Mouse (Mus musculus) MEL (cell line): Measurements from ENCODE around the gene Ltbp2. TPM values are rescaled to one million over a fixed set of nuclear protein-coding genes. Genes with fewer than 3 reads are reported as not detected.

Source experiments
- DNase-seq: peaks from one replicate; pipeline ENCODE4 v3.0.0; 2011; ENCODE audit warnings: low read depth, low spot score
- H3K27ac ChIP-seq: 2 replicates; pipeline ENCODE4 v1.5.1; 2012; ENCODE audit warnings: low read depth, mild to moderate bottlenecking, control low read depth, low read length, moderate library complexity; ENCODE audit not compliant: control insufficient read depth
- H3K27me3 ChIP-seq, 2 experiments: fragments of 150-350 bp in 1 of 2; sonication (generic) in 1 of 2; 2 replicates each; pipeline ENCODE4 v1.6.1; 2012; ENCODE audit warnings: low read length in 2 of 2, mild to moderate bottlenecking in 2 of 2, improper control_type of control experiment in 1 of 2, moderate library complexity in 1 of 2; ENCODE audit not compliant: insufficient read depth in 2 of 2, control insufficient read depth in 1 of 2
- H3K36me3 ChIP-seq, 2 experiments: 2 replicates each; pipeline ENCODE4 v1.6.1; 2012 to 2014; ENCODE audit warnings: low read length in 2 of 2, improper control_type of control experiment in 1 of 2, inconsistent platforms in 1 of 2, mild to moderate bottlenecking in 1 of 2; ENCODE audit not compliant: insufficient read depth in 2 of 2, control insufficient read depth in 1 of 2
- H3K4me1 ChIP-seq, 2 experiments: fragments of 150-350 bp in 1 of 2; sonication (generic) in 1 of 2; 2 replicates each; pipeline ENCODE4 v1.6.1; 2012; ENCODE audit warnings: low read length in 2 of 2, improper control_type of control experiment in 1 of 2, mild to moderate bottlenecking in 1 of 2; ENCODE audit not compliant: insufficient read depth in 2 of 2, control insufficient read depth in 1 of 2
- H3K4me3 ChIP-seq, 2 experiments: fragments of 150-350 bp in 1 of 2; sonication (generic) in 1 of 2; 2 replicates each; pipeline ENCODE4 v1.5.1; 2012; ENCODE audit warnings: low read depth in 2 of 2, low read length in 2 of 2, mild to moderate bottlenecking in 2 of 2, moderate library complexity in 2 of 2, control low read depth in 1 of 2, improper control_type of control experiment in 1 of 2; ENCODE audit not compliant: control insufficient read depth in 1 of 2, insufficient read depth in 1 of 2
- H3K79me2 ChIP-seq: 2 replicates; pipeline ENCODE4 v1.6.1; 2012; ENCODE audit warnings: mild to moderate bottlenecking, low read length, moderate library complexity; ENCODE audit not compliant: control insufficient read depth, poor library complexity, insufficient read depth
- H3K9ac ChIP-seq: 2 replicates; pipeline ENCODE4 v1.6.1; 2012; ENCODE audit warnings: low read depth, mild to moderate bottlenecking, control low read depth, low read length, moderate library complexity; ENCODE audit not compliant: control insufficient read depth, poor library complexity, severe bottlenecking
- H3K9me3 ChIP-seq: fragments of 150-350 bp; sonication (generic); replicated peaks from 2 replicates; pipeline ENCODE4 v1.6.1; 2012; ENCODE audit warnings: mild to moderate bottlenecking, low read length, improper control_type of control experiment, moderate library complexity; ENCODE audit not compliant: insufficient read depth
- BHLHE40 ChIP-seq: IDR thresholded peaks from 2 replicates; pipeline ENCODE4 v1.6.1; 2012; ENCODE audit warnings: low read depth, mild to moderate bottlenecking, inconsistent platforms, low read length, improper control_type of control experiment, borderline replicate concordance
- CHD1 ChIP-seq: IDR thresholded peaks from 2 replicates; pipeline ENCODE4 v1.6.1; 2012; ENCODE audit warnings: low read depth, mild to moderate bottlenecking, inconsistent platforms, low read length, improper control_type of control experiment
- CHD2 ChIP-seq: IDR thresholded peaks from 2 replicates; pipeline ENCODE4 v1.6.1; 2011; ENCODE audit warnings: low read length, improper control_type of control experiment
- E2F4 ChIP-seq: IDR thresholded peaks from 2 replicates; pipeline ENCODE4 v1.6.1; 2011; ENCODE audit warnings: low read depth, low read length, improper control_type of control experiment, borderline replicate concordance
- EP300 ChIP-seq, 2 experiments: IDR thresholded peaks; 2 replicates each; pipeline ENCODE4 v1.6.1; 2011; ENCODE audit warnings: improper control_type of control experiment in 2 of 2, low read length in 2 of 2, low read depth in 1 of 2, mild to moderate bottlenecking in 1 of 2
- ETS1 ChIP-seq: IDR thresholded peaks from 2 replicates; pipeline ENCODE4 v1.6.1; 2012; ENCODE audit warnings: low read depth, mild to moderate bottlenecking, inconsistent platforms, low read length, improper control_type of control experiment, moderate library complexity
- GABPA ChIP-seq: IDR thresholded peaks from 2 replicates; pipeline ENCODE4 v1.6.1; 2012; ENCODE audit warnings: low read depth, mild to moderate bottlenecking, inconsistent platforms, low read length, improper control_type of control experiment, moderate library complexity
- GATA1 ChIP-seq: IDR thresholded peaks from 2 replicates; pipeline ENCODE4 v1.6.1; 2011; ENCODE audit warnings: low read depth, low read length, improper control_type of control experiment
- JUND ChIP-seq: IDR thresholded peaks from 2 replicates; pipeline ENCODE4 v1.6.1; 2011; ENCODE audit warnings: low read depth, mild to moderate bottlenecking, improper control_type of control experiment, low read length
- MAX ChIP-seq: IDR thresholded peaks from 2 replicates; pipeline ENCODE4 v1.6.1; 2011; ENCODE audit warnings: low read length, improper control_type of control experiment
- MEF2A ChIP-seq: IDR thresholded peaks from 2 replicates; pipeline ENCODE4 v1.6.1; 2014; ENCODE audit warnings: low read depth, mild to moderate bottlenecking, inconsistent platforms, low read length, improper control_type of control experiment; ENCODE audit not compliant: poor library complexity, insufficient replicate concordance, severe bottlenecking; ENCODE audit errors: extremely low read depth
- MXI1 ChIP-seq: IDR thresholded peaks from 2 replicates; pipeline ENCODE4 v1.6.1; 2011; ENCODE audit warnings: mild to moderate bottlenecking, low read depth, low read length, improper control_type of control experiment
- MYB ChIP-seq: IDR thresholded peaks from 2 replicates; pipeline ENCODE4 v1.6.1; 2011; ENCODE audit warnings: mild to moderate bottlenecking, low read depth, low read length, improper control_type of control experiment
- MYC ChIP-seq: IDR thresholded peaks from 2 replicates; pipeline ENCODE4 v1.6.1; 2011; ENCODE audit warnings: low read depth, mild to moderate bottlenecking, low read length, improper control_type of control experiment, moderate library complexity
- NELFE ChIP-seq: IDR thresholded peaks from 2 replicates; pipeline ENCODE4 v1.6.1; 2011; ENCODE audit warnings: low read depth, low read length, improper control_type of control experiment
- POLR2AphosphoS2 ChIP-seq: IDR thresholded peaks from 2 replicates; pipeline ENCODE4 v1.6.1; 2011; ENCODE audit warnings: low read length, improper control_type of control experiment
- RCOR1 ChIP-seq: IDR thresholded peaks from 2 replicates; pipeline ENCODE4 v1.6.1; 2012; ENCODE audit warnings: low read depth, mild to moderate bottlenecking, inconsistent platforms, low read length, improper control_type of control experiment
- SIN3A ChIP-seq: IDR thresholded peaks from 2 replicates; pipeline ENCODE4 v1.6.1; 2012; ENCODE audit warnings: low read length, improper control_type of control experiment, inconsistent platforms
- TBP ChIP-seq: IDR thresholded peaks from 2 replicates; pipeline ENCODE4 v1.8.0; 2011; ENCODE audit warnings: low read depth, low read length, improper control_type of control experiment
- TCF12 ChIP-seq: IDR thresholded peaks from 2 replicates; pipeline ENCODE4 v1.6.1; 2014; ENCODE audit warnings: low read depth, mild to moderate bottlenecking, inconsistent platforms, low read length, improper control_type of control experiment, moderate library complexity
- UBTF ChIP-seq: IDR thresholded peaks from 2 replicates; pipeline ENCODE4 v1.6.1; 2012; ENCODE audit warnings: low read depth, mild to moderate bottlenecking, inconsistent platforms, low read length, improper control_type of control experiment, moderate library complexity, borderline replicate concordance; ENCODE audit not compliant: insufficient read depth
- USF2 ChIP-seq, 2 experiments: IDR thresholded peaks; 2 replicates each; pipeline ENCODE4 v1.6.1; 2011 to 2012; ENCODE audit warnings: improper control_type of control experiment in 2 of 2, low read length in 2 of 2, borderline replicate concordance in 1 of 2, inconsistent platforms in 1 of 2, low read depth in 1 of 2, mild to moderate bottlenecking in 1 of 2; ENCODE audit not compliant: insufficient read depth in 1 of 2
- ZC3H11A ChIP-seq: IDR thresholded peaks from 2 replicates; pipeline ENCODE4 v1.6.1; 2012; ENCODE audit warnings: low read depth, mild to moderate bottlenecking, inconsistent platforms, low read length, improper control_type of control experiment
- ZKSCAN1 ChIP-seq: IDR thresholded peaks from 2 replicates; pipeline ENCODE4 v1.6.1; 2012; ENCODE audit warnings: low read depth, mild to moderate bottlenecking, inconsistent platforms, low read length, improper control_type of control experiment, moderate library complexity
- ZMIZ1 ChIP-seq: IDR thresholded peaks from 2 replicates; pipeline ENCODE4 v1.6.1; 2012; ENCODE audit warnings: low read depth, mild to moderate bottlenecking, inconsistent platforms, low read length, improper control_type of control experiment, moderate library complexity
- polyA plus RNA-seq, 2 experiments: library from polyadenylated mRNA; stranded (reverse) in 1 of 2; unstranded in 1 of 2; fragments of >175 nt in 1 of 2; fragments of >200 nt in 1 of 2; gene quantifications; 2 replicates each; pipeline versions ENCODE4 v1.2.1 to v1.2.4; 2012; ENCODE audit warnings: low replicate concordance in 2 of 2, low read depth in 1 of 2; ENCODE audit not compliant: insufficient read length in 2 of 2, insufficient read depth in 1 of 2, missing spikeins in 1 of 2
- total RNA-seq: library from RNA; depleted of rRNA; stranded (reverse); fragments of 300-350 nt; gene quantifications from 2 replicates; pipeline ENCODE4 v1.2.3, GENCODE M21; 2012

Ltbp2 gene
- total and polyA plus RNA-seq, 3 experiments, result 0.01 to 0.08 TPM; not detected in 1

DNA sequence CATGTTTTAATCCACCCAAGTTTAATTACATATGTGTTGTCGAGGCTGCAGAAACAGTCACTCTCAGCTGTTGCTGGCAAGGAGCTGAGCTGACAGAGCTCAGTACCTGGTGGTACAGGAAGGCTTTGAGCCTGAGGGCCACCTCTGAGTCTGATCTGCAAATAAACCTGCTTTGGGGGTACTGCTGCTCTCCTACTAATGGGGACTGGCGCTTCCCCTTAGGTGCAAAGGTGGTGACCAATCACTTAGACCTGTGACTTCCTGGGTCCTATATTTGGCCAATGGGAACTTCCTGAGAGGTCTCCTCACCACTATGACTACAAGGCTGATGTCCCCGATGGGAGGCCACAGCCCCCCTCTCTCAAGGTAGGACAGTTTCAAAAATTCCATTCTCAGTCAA, 35.6 kb downstream of the Ltbp2 start:
- H3K36me3 ChIP-seq, result peaks cover 0 to 4% of the 10 kb centered on the region in 2 experiments; a peak in 1 of 4 replicates
- DNase-seq, result no peak
- TF ChIP-seq MYB (no peak), NELFE (no peak), UBTF (no peak), RCOR1 (no peak), E2F4 (no peak), BHLHE40 (no peak), MXI1 (no peak), ZKSCAN1 (no peak), MAX (no peak), ETS1 (no peak), EP300 (IDR thresholded peaks at IDR 0.05; ENCODE audit: low read depth in 1 of 2, low read length in 2 of 2) (no peak), CHD2 (no peak), TBP (no peak)
- TF ChIP-seq, all 39 proteins: peak for 0
- peaks cover 0 to 1% of the 10 kb centered on the region in 2 experiments; a peak in 3 of 4 replicates for H3K27me3 ChIP-seq
- no peaks in the 10 kb centered on the region for H3K79me2 ChIP-seq
- H3K9me3 ChIP-seq, result no peaks in the 10 kb centered on the region
- no peak overlapping the region for H3K9ac ChIP-seq
- peaks cover 0 to 4% of the 10 kb centered on the region in 2 experiments; a peak in 2 of 4 replicates for H3K4me1 ChIP-seq
- no peak overlapping the region for H3K27ac ChIP-seq
- H3K4me3 ChIP-seq, result no peak overlapping the region

DNA sequence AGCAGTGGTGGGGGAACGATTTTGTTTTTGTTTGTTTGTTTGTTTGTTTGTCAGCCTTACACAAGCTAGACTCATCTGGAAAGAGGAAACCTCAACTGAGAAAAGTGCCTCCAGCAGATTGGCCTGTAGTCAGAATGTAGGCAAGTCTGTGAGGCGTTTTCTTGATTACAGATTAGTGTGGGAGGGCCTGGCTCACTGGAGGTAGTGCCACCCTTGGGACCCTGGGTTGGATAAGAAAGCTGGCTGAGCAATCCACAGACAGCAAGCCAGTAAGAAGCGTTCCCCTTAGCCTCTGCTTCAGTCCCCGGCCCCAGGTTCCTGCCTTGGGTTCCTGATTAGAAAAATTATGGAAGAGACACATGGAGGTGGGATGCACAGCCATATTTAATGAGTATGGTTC, 36.4 kb downstream of the Ltbp2 start:
- H3K27me3 ChIP-seq, result no peaks in the 10 kb centered on the region; a peak in 2 of 4 replicates
- peak; percentile 22 for DNase-seq
- H3K36me3 ChIP-seq, result peaks cover 0 to 4% of the 10 kb centered on the region in 2 experiments; a peak in 1 of 4 replicates
- H3K9me3 ChIP-seq, result no peaks in the 10 kb centered on the region
- no peak overlapping the region for H3K4me3 ChIP-seq
- peaks cover 0 to 4% of the 10 kb centered on the region in 2 experiments; a peak in 2 of 4 replicates for H3K4me1 ChIP-seq
- TF ChIP-seq NELFE (no peak), TCF12 (no peak), ETS1 (no peak), GATA1 (no peak), UBTF (no peak), ZKSCAN1 (no peak), SIN3A (no peak), EP300 (IDR thresholded peaks at IDR 0.05; ENCODE audit: low read depth in 1 of 2, low read length in 2 of 2) (no peak), POLR2AphosphoS2 (no peak), CHD1 (no peak), ZMIZ1 (no peak), MYC (no peak), ZC3H11A (no peak), JUND (no peak), RCOR1 (no peak), GABPA (no peak), MEF2A (no peak), USF2 (IDR thresholded peaks at IDR 0.05; ENCODE audit: borderline replicate concordance in 1 of 2, insufficient read depth in 1 of 2, low read depth in 1 of 2, low read length in 2 of 2) (no peak)
- H3K9ac ChIP-seq, result no peak overlapping the region
- no peaks in the 10 kb centered on the region for H3K79me2 ChIP-seq
- H3K27ac ChIP-seq, result no peak overlapping the region
